Mouse (Mus musculus) heart, embryonic 14.5 days (tissue): Measurements from ENCODE around the gene Gm49601. TPM values are rescaled to one million over a fixed set of nuclear protein-coding genes. Genes with fewer than 3 reads are reported as not detected.

Experiments
- ATAC-seq: fragments of 200-750 bp; cut with Nextera tagmentation; 2 replicates; pipeline ENCODE4 v1.8.0; 2017; ENCODE audit warnings: low read depth, moderate TSS enrichment; ENCODE audit not compliant: insufficient number of reproducible peaks, insufficient read depth, low FRiP score
- H3K27ac ChIP-seq, 2 experiments: fragments of 200-500 bp in 1 of 2; fragments of 300-500 bp in 1 of 2; sonication (generic) in 1 of 2; replicated peaks in 1 of 2; 2 replicates each; pipeline ENCODE4 v1.5.1; 2012 to 2014; ENCODE audit warnings: low read depth in 2 of 2, low read length in 2 of 2, control low read depth in 1 of 2, mild to moderate bottlenecking in 1 of 2, mixed read lengths in 1 of 2; ENCODE audit not compliant: control insufficient read depth in 1 of 2, insufficient read depth in 1 of 2
- H3K27me3 ChIP-seq: fragments of 300-500 bp; sonication (generic); 2 replicates; pipeline ENCODE4 v1.6.1; 2014; ENCODE audit warnings: mild to moderate bottlenecking, low read length, control low read depth; ENCODE audit not compliant: control insufficient read depth, insufficient read depth
- H3K36me3 ChIP-seq: fragments of 300-500 bp; sonication (generic); 2 replicates; pipeline ENCODE4 v1.6.1; 2014; ENCODE audit warnings: mild to moderate bottlenecking, control low read depth, low read length, mixed read lengths; ENCODE audit not compliant: control insufficient read depth, insufficient read depth
- H3K4me1 ChIP-seq, 2 experiments: fragments of 200-500 bp in 1 of 2; fragments of 300-500 bp in 1 of 2; sonication (generic) in 1 of 2; 2 replicates each; pipeline ENCODE4 v1.6.1; 2012 to 2014; ENCODE audit warnings: low read length in 2 of 2, control low read depth in 1 of 2, mixed read lengths in 1 of 2; ENCODE audit not compliant: control insufficient read depth in 2 of 2, insufficient read depth in 2 of 2
- H3K4me2 ChIP-seq: fragments of 300-500 bp; sonication (generic); 2 replicates; pipeline ENCODE4 v1.6.1; 2014; ENCODE audit warnings: mild to moderate bottlenecking, low read length
- H3K4me3 ChIP-seq, 2 experiments: fragments of 200-500 bp in 1 of 2; fragments of 300-500 bp in 1 of 2; sonication (generic) in 1 of 2; 2 replicates each; pipeline ENCODE4 v1.5.1; 2012 to 2014; ENCODE audit warnings: low read length in 2 of 2, mild to moderate bottlenecking in 2 of 2, control low read depth in 1 of 2, low read depth in 1 of 2, moderate library complexity in 1 of 2; ENCODE audit not compliant: control insufficient read depth in 1 of 2, insufficient read depth in 1 of 2
- H3K9ac ChIP-seq: fragments of 300-500 bp; sonication (generic); 2 replicates; pipeline ENCODE4 v1.6.1; 2014; ENCODE audit warnings: mild to moderate bottlenecking, low read length
- H3K9me3 ChIP-seq: fragments of 300-500 bp; sonication (generic); 2 replicates; pipeline ENCODE4 v1.6.1; 2016; ENCODE audit warnings: low read length, control low read depth; ENCODE audit not compliant: control insufficient read depth
- WGBS: fragments of 180-500 bp; shearing (Covaris S2); extraction: QIAGEN DNeasy Blood & Tissue Kit; methylation state at CpG from one replicate; pipeline ENCODE4 v1.1.7; 2014; 5-methylcytosine and 5-hydroxymethylcytosine counted together
- polyA plus RNA-seq: library from polyadenylated mRNA; unstranded; fragments of >200 nt; fragmentation: Nextera tagmentation; extraction: Ambion mirVana; gene quantifications from 2 replicates; pipeline ENCODE4 v1.2.1, GENCODE M21; 2014

Gm49601 gene
- polyA plus RNA-seq, 1 experiment from 2014 or later: 1.1 TPM

DNA sequence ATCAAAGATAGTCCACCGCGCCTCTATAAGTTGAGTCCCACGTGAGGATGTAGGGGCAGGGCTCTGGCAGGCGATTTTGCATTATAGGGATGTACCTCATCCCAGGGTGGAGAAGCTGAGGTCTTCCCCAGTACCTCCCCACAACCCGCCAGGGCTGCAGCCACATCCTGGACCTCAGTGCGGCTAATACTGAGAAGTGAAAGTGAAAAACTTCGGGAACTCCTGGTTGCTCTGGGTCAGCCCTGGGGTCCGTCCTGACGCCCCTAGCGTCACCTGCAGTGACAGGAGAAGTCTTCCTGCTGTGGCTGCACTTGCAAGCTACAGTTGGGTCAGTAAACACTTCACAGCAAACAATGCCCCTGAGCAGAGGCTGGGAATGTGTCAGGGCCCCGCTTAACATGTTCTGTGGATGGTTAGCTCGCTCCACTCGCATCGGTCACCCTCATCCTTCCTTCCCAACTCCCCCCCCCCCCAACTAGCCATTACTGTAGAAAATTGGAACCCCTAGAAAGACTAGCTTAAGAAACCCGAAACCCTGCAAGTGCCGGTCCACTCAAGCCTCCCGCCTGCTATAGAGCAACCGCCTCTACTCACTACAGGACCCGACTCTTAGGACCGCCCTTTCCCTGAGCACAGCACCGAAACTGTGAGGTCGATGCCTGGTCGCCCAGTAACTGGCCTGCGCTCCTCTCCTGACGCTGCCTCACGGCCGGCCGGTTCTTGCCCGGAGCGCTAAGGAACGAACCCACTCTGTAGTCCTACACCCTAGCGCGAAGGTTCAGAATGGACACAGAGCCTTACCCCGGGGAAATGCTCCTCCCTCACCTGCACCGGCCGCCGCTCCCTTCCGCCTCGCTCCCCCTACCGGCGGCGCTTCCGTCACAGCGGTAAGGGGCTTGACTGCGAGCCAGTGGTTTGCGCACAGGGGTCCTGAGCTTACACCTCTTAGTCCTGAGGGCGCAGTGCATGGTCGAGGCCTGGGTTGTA, 36.1 kb downstream of the Gm49601 start, which contains the start of gene Tbx1:
Tbx1 (minus strand) TSS at position 868 of the 987 bp plus-strand sequence.
- H3K4me3 ChIP-seq: peak within 1 kb of the TSS; percentile 36 to 37
- H3K4me2 ChIP-seq: peak within 1 kb of the TSS; percentile 65
- H3K36me3 ChIP-seq: no peaks in the 10 kb centered on the region
- no peak within 1 kb of the TSS for H3K27ac ChIP-seq
- ATAC-seq: no peak
- H3K9ac ChIP-seq: no peak within 1 kb of the TSS; the same call in 1 of the 2 replicates
- H3K9me3 ChIP-seq: no peaks in the 10 kb centered on the region
- peaks cover 95% of the 10 kb centered on the region for H3K27me3 ChIP-seq
- WGBS: 3% methylated on average over 48 of the region's 48 CpGs
- H3K4me1 ChIP-seq: peaks cover 14 to 41% of the 10 kb centered on the region in 2 experiments; a peak in 3 of 4 replicates

DNA sequence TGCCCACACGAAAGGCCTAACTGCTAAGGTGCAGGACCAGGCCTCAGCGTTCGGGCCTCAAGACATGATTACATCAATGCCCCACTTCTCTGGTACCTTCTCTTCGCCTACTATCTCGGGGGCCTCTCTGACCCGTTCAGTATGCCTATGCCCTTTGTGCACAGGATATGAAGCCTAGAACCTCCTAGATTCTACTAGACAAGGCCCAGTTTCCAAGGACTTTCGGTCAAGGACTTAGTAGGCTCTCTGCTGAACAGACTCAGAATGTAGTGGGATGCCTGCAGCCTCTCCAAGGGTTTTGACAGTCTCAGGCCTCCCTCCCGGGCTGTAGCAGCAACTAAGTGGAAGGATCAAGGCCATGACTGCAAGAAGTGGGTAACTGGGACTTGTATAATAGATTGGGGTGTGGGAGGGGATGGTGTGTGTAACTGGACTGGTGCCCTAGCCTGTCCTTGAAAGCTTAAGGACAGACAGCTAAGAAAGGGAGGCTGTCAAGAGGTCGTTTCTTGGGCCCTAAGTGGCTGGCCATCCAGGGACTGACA, 37.1 kb downstream of the Gm49601 start:
- no peak overlapping the region for H3K9ac ChIP-seq
- peaks cover 14 to 41% of the 10 kb centered on the region in 2 experiments; a peak in 3 of 4 replicates for H3K4me1 ChIP-seq
- H3K4me2 ChIP-seq: no peak overlapping the region
- no peak overlapping the region for H3K27ac ChIP-seq
- WGBS: 48% methylated on average over 9 of the region's 9 CpGs
- no peaks in the 10 kb centered on the region for H3K36me3 ChIP-seq
- no peaks in the 10 kb centered on the region for H3K9me3 ChIP-seq
- no peak overlapping the region for H3K4me3 ChIP-seq
- H3K27me3 ChIP-seq: peaks cover 96% of the 10 kb centered on the region
- no peak for ATAC-seq

DNA sequence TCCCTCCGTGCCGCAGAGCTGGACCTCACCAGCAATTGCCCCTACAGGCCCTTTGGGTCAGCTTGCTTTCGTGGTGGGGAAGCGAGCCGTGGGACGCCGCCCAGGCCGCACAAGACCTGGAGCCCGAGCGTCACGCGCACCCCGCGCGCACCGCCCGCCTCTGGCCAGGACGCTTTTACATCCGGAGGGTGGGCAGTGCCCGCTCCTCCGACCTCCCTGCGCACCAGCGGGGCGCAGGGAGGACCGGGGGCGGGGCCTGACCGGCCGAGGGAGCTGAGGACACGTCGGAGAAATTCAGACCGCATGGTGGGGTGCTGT, 37.5 kb downstream of the Gm49601 start:
- no peak for ATAC-seq
- no peak overlapping the region for H3K9ac ChIP-seq
- H3K27me3 ChIP-seq: peaks cover 96% of the 10 kb centered on the region
- no peaks in the 10 kb centered on the region for H3K9me3 ChIP-seq
- H3K27ac ChIP-seq: no peak overlapping the region
- H3K36me3 ChIP-seq: no peaks in the 10 kb centered on the region
- H3K4me1 ChIP-seq: peaks cover 14 to 41% of the 10 kb centered on the region in 2 experiments; a peak in 3 of 4 replicates
- peak overlapping the region in 1 of 2 experiments; percentile 25; a peak in 2 of 4 replicates for H3K4me3 ChIP-seq
- 3% methylated on average over 29 of the region's 31 CpGs for WGBS
- peak overlapping the region; percentile 3; the same call in 1 of the 2 replicates for H3K4me2 ChIP-seq

DNA sequence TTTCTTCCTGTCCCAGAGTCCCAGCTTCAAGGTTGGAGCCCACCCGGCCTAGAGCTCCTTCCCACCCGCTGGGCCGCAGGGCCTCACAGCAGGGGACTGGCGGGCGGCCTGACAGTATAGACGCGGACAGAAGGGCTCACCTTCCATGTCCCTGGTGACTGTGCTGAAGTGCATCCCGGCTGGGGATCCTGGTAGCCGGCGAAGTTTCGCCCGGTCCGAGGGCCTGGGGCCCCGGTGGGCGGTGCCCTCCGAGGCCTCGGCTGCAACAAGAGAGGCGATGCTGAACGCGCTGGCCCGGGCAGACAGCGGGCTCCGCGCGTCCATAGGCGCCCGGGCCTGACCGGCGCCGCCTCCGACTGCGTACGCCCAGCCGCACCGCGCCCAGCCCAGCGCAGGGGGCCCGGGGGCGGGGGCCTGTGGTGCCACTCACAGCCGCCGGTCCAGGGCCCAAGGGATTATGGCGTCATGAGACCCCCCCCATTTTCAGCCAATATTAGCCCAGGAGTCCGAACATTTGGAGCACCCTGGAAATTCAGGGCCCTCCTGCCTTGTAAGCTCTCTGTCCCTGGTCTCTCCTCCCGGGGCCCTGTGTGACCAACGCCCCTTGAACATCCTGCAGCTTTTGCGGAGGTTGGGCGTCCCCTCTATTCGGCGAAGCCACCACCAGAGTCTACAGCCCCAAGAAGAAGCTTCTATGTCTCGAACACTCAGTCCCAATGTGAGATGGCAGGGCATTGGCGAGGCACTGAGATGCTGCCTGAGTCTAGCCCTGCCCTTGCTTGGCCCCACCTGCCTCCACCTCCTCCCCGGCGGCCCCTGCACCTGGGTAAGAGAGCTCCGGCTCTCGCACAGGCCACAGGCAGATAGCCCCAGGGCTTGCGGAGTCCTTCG, 38.1 kb downstream of the Gm49601 start:
- no peak; the same call in 1 of the 2 replicates for ATAC-seq
- Histone ChIP-seq H3K27ac (no peak overlapping the region), H3K27me3 (peaks cover 96% of the 10 kb centered on the region), H3K9me3 (no peaks in the 10 kb centered on the region), H3K4me3 (peak overlapping the region; percentile 3 to 25; a peak in 3 of 4 replicates), H3K36me3 (no peaks in the 10 kb centered on the region), H3K4me1 (peaks cover 14 to 41% of the 10 kb centered on the region in 2 experiments; a peak in 3 of 4 replicates), H3K9ac (no peak overlapping the region), H3K4me2 (peak overlapping the region; percentile 46)
- 1% methylated on average over 57 of the region's 57 CpGs for WGBS

DNA sequence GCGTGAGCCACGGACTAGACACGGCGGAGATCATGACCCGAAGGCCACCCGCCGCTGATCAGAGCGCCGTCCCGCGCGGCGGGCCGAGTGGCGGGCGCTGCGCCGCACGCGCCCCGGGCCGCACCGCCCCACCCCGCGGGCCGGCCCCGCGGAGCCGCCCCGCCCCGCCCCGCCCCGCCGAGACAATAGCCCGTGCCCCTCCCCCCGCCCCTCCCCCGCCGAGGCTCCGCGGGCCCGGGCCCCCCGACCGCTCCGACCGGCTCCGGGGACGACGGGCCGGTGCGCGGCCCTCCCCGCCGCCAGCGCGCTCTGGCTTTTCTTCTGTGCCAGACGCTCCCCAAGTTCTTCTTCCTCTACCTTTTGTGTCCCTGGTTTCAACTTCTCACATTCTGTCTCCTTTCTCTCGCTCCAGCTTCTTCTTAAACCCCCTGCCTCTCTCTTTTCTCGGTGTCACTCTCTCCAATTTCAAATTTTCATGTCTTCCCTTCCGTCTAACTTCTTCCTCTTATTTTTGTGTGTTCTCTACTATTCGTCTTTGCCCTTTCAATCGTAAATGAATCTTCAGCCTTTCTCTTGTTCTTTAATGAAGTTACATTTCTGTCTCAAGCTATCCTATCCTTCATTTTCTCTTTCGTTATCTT, 39.2 kb downstream of the Gm49601 start:
- Histone ChIP-seq H3K4me1 (peaks cover 14 to 46% of the 10 kb centered on the region in 2 experiments; a peak in 3 of 4 replicates), H3K4me2 (peak overlapping the region; percentile 76), H3K4me3 (peak overlapping the region; percentile 25 to 44), H3K27me3 (peaks cover 100% of the 10 kb centered on the region), H3K9me3 (no peaks in the 10 kb centered on the region), H3K36me3 (no peaks in the 10 kb centered on the region), H3K9ac (peak overlapping the region; percentile 38), H3K27ac (no peak overlapping the region)
- ATAC-seq: no peak
- WGBS: 4% methylated on average over 6 of the region's 62 CpGs

DNA sequence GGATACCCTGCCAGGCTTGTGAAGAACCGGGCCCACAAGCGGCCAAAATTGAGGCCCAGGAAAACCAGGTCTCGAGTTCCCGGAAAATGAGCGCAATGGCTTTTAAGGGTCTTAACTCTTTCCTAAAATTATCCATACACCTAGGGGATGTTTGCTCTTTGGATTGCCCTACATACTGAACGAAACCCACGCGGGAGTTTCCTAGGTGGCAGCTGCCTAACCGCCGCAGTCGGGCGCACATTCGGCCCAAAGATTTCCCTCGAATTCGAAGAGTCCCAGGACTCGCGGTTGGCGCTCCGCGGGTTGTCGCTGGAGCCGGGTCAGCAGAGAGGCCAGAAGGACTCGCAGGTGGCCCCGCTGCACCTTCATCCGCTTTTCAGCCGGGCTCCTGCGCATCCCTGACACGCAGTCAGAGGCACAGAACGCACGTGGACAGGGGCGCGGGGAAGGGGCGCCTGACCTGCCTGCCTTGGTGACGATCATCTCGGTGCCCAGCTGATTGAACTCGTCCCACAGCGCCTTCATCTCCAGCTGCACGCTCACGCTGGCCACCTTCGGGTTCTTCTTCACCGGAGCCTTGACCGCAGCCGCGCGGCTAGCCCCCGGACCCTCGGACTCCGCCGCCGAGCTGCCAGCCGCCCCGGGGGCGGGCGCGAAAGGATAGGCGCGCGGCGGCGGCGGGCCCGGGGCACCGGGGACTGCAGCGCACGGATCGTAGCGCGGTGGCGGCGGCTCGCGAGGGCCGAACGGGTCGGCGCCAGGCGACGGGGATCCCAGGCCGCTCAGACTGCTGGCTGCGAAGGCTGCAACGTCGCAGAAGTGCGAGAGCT, 39.9 kb downstream of the Gm49601 start:
- no peak for ATAC-seq
- H3K4me2 ChIP-seq: peak overlapping the region; percentile 76
- H3K9me3 ChIP-seq: no peaks in the 10 kb centered on the region
- no peak overlapping the region for H3K27ac ChIP-seq
- H3K9ac ChIP-seq: peak overlapping the region; percentile 38
- peak overlapping the region; percentile 25 to 44 for H3K4me3 ChIP-seq
- 3% methylated on average over 80 of the region's 83 CpGs for WGBS
- peaks cover 15 to 46% of the 10 kb centered on the region in 2 experiments; a peak in 3 of 4 replicates for H3K4me1 ChIP-seq
- peaks cover 100% of the 10 kb centered on the region for H3K27me3 ChIP-seq
- no peaks in the 10 kb centered on the region for H3K36me3 ChIP-seq
